Mouse (Mus musculus): ENCODE results near the gene Erc2. TPM values are rescaled to one million over a fixed set of nuclear protein-coding genes. Genes with fewer than 3 reads are reported as not detected.

Gene Erc2
- polyA plus RNA-seq, 1 experiment from 2014 or later: 1.4 TPM

DNA sequence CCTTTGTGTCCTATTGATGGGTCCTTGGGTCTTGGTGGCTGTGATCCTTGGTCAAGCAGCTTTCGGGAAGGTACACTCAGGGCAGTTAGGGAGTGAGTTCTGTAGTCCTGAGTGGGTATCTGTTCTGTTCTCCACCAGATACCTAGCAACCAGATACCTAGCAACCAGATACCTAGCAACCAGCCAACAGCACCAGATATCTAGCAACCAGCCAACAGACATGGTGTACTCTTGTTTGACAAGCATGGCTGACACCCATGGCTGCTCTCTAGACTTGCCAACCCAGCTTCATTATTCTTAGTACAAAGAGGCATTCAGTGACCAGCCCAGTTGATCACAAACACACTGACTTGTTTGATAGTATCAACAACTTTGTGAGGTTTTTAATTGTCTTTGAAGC, 469.1 kb downstream of the Erc2 start:
- WGBS (ENCODE audit: insufficient replicate concordance): 71% methylated on average over 1 of the region's 1 CpGs

DNA sequence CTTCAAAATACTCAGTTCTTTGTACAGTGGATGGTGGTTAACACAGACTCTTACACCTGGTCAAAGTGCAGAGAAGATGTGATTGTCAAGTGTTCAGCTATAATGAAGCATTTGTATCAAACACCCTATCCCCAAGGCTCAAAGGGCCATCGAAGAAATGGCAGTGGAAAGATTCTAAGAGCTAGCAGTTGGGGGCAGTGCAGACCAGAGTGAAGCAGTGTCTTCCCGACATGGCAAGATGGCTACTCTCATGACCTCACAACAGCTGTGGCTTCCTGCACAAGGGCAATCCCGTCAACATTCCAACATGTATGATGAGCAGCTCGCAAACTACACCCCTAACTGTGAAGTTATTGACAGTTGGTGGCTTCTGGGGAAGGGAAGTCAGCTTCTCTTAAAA, 471.0 kb downstream of the Erc2 start:
- H3K36me3 ChIP-seq (ENCODE audit: control insufficient read depth, insufficient read depth): no peaks in the 10 kb centered on the region

More for the DNA sequence above, 469.1 kb downstream of the Erc2 start:
- H3K4me1 ChIP-seq (ENCODE audit: control insufficient read depth, low read depth, low read length): no peaks in the 10 kb centered on the region
- H3K9ac ChIP-seq (ENCODE audit: low read depth, low read length): no peak overlapping the region
- H3K9me3 ChIP-seq (replicated peaks; ENCODE audit: control insufficient read depth, low read length): no peaks in the 10 kb centered on the region; the same call in 1 of the 2 replicates
- no peak overlapping the region for H3K4me2 ChIP-seq (ENCODE audit: low read depth, low read length)
- no peak for ATAC-seq (ENCODE audit: low read depth)
- no peak overlapping the region for H3K4me3 ChIP-seq (ENCODE audit: low read depth, low read length)
- no peaks in the 10 kb centered on the region for H3K36me3 ChIP-seq (ENCODE audit: control insufficient read depth, insufficient read depth)
- no peak overlapping the region for H3K27ac ChIP-seq (ENCODE audit: low read length)
- H3K27me3 ChIP-seq (ENCODE audit: control insufficient read depth, insufficient read depth, low read depth, low read length): no peaks in the 10 kb centered on the region

DNA sequence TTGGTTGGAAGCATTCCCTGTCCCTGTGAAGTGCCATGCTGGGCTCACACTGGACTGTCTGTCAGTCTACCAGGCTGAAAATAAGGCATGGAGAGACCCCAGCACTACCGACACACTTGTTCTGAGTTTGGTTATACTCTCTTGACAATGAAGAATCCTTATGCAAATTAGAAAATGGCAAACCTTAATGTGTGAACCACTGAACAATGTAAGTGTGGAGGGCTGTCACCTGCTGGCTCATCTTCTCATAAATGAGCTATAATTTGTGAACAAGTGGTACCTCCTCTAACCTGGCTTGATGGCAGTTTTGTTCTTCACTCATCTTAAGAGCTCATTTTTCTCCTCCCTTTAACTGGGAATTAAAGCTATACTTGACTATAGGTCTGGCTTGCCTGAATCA, 471.7 kb downstream of the Erc2 start:
- no peaks in the 10 kb centered on the region for H3K4me1 ChIP-seq (ENCODE audit: control insufficient read depth, low read depth, low read length)
- no peak overlapping the region for H3K4me2 ChIP-seq (ENCODE audit: low read depth, low read length)
- no peak for ATAC-seq (ENCODE audit: low read depth)
- no peaks in the 10 kb centered on the region for H3K36me3 ChIP-seq (ENCODE audit: control insufficient read depth, insufficient read depth)
- no peak overlapping the region for H3K4me3 ChIP-seq (ENCODE audit: low read depth, low read length)
- no peak overlapping the region for H3K27ac ChIP-seq (ENCODE audit: low read length)
- H3K27me3 ChIP-seq (ENCODE audit: control insufficient read depth, insufficient read depth, low read depth, low read length): no peaks in the 10 kb centered on the region
- no peak overlapping the region for H3K9ac ChIP-seq (ENCODE audit: low read depth, low read length)
- WGBS (ENCODE audit: insufficient replicate concordance): 71% methylated on average over 1 of the region's 1 CpGs
- no peaks in the 10 kb centered on the region; the same call in 1 of the 2 replicates for H3K9me3 ChIP-seq (replicated peaks; ENCODE audit: control insufficient read depth, low read length)

More for the DNA sequence above, 471.0 kb downstream of the Erc2 start:
- no peak overlapping the region for H3K4me3 ChIP-seq (ENCODE audit: low read depth, low read length)
- no peak overlapping the region for H3K4me2 ChIP-seq (ENCODE audit: low read depth, low read length)
- no peak for ATAC-seq (ENCODE audit: low read depth)
- WGBS (ENCODE audit: insufficient replicate concordance): 47% methylated on average over 4 of the region's 4 CpGs
- no peaks in the 10 kb centered on the region for H3K27me3 ChIP-seq (ENCODE audit: control insufficient read depth, insufficient read depth, low read depth, low read length)
- no peaks in the 10 kb centered on the region; the same call in 1 of the 2 replicates for H3K9me3 ChIP-seq (replicated peaks; ENCODE audit: control insufficient read depth, low read length)
- H3K9ac ChIP-seq (ENCODE audit: low read depth, low read length): no peak overlapping the region
- H3K4me1 ChIP-seq (ENCODE audit: control insufficient read depth, low read depth, low read length): no peaks in the 10 kb centered on the region
- H3K27ac ChIP-seq (ENCODE audit: low read length): no peak overlapping the region

DNA sequence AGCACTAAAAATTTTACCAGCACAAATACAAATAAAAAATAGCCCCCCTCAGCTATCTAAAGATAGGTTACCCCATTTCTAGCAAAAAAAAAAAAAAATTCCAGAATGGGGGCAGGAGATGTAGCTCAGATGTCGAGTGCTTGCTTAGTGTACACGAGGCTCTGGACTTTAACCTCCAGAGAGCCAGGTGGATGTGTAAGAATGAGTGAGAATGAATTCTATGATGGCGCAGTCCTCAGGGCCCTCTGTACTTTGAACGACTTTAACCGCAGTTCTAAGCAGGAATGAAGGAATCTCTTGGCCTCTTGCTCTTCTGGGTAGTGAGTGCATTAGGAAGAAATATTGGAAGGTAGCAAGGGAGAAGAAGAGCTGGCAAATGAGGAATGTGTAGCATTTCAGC, 476.9 kb downstream of the Erc2 start:
- H3K27me3 ChIP-seq (ENCODE audit: control insufficient read depth, insufficient read depth, low read depth, low read length): no peaks in the 10 kb centered on the region
- no peak overlapping the region for H3K9ac ChIP-seq (ENCODE audit: low read depth, low read length)
- H3K27ac ChIP-seq (ENCODE audit: low read length): no peak overlapping the region
- H3K4me1 ChIP-seq (ENCODE audit: control insufficient read depth, low read depth, low read length): no peaks in the 10 kb centered on the region
- ATAC-seq (ENCODE audit: low read depth): no peak
- no peak overlapping the region for H3K4me3 ChIP-seq (ENCODE audit: low read depth, low read length)
- H3K4me2 ChIP-seq (ENCODE audit: low read depth, low read length): no peak overlapping the region
- no peaks in the 10 kb centered on the region for H3K36me3 ChIP-seq (ENCODE audit: control insufficient read depth, insufficient read depth)
- no peaks in the 10 kb centered on the region; the same call in 1 of the 2 replicates for H3K9me3 ChIP-seq (replicated peaks; ENCODE audit: control insufficient read depth, low read length)
- WGBS (ENCODE audit: insufficient replicate concordance): 62% methylated on average over 5 of the region's 5 CpGs

DNA sequence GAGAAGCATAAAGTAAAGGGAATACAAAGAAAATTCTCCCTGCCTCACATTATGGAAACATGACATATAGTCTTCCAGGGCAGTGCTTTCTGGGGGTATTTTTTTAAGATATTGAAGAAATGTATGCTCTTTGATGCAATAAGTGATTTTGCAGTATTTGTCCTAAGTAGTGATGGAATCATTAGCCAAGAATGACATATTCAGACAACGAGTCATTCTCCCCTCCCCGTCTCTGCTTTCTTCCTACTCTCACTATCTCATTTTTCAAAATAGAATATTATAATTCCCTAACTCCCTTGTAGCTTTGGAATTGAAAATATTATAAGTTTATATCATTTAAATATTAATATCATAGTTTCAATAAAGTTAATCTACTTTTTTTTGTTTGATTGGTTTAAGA, 490.9 kb downstream of the Erc2 start:
- Histone ChIP-seq H3K4me3 (ENCODE audit: low read depth, low read length) (no peak overlapping the region), H3K4me2 (ENCODE audit: low read depth, low read length) (no peak overlapping the region), H3K9ac (ENCODE audit: low read depth, low read length) (no peak overlapping the region), H3K9me3 (replicated peaks; ENCODE audit: control insufficient read depth, low read length) (no peaks in the 10 kb centered on the region), H3K36me3 (ENCODE audit: control insufficient read depth, insufficient read depth) (no peaks in the 10 kb centered on the region), H3K4me1 (ENCODE audit: control insufficient read depth, low read depth, low read length) (no peaks in the 10 kb centered on the region), H3K27me3 (ENCODE audit: control insufficient read depth, insufficient read depth, low read depth, low read length) (no peaks in the 10 kb centered on the region), H3K27ac (ENCODE audit: low read length) (no peak overlapping the region)
- 66% methylated on average over 2 of the region's 2 CpGs for WGBS (ENCODE audit: insufficient replicate concordance)
- no peak for ATAC-seq (ENCODE audit: low read depth)

DNA sequence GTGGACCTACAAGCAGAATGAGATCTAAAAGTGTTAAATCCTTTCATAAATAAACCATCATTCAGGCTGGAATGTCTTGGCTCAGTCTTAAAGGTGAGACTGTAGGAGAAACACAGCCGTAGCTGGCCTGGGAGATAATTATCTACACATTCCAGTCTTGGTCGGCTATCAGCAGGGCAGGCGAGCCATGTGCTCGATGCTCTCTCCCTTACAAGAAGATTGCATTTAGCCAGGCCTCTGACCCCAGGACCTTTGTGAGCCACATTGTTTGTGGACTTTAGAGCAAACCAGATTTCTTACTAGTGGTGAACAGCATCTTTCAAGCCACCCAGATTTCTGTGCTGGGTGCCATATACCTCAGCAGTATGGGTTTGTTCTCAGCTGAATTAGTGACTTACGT, 498.6 kb downstream of the Erc2 start:
- no peak overlapping the region for H3K4me3 ChIP-seq (ENCODE audit: low read depth, low read length)
- no peaks in the 10 kb centered on the region for H3K9me3 ChIP-seq (replicated peaks; ENCODE audit: control insufficient read depth, low read length)
- H3K36me3 ChIP-seq (ENCODE audit: control insufficient read depth, insufficient read depth): no peaks in the 10 kb centered on the region

DNA sequence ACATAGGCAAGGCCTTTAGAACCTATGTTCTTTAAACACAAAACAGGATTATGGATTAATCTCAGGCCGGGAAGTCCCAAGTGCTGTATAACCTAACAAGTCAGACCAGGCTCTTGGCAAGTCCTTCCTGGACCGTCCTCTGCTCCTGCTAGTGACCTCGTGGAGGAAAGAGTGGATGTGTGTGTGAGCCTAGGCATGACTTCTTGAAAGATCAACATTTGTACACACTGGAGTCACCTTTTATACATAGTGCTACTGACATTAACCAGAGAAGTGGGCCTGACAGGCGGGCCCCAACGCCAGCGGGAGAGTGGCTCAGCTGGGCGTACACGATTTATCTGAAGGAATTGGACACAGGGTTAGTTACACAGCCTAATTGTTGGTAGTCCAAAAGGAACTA, 504.6 kb downstream of the Erc2 start:
- no peak for ATAC-seq (ENCODE audit: low read depth)
- no peaks in the 10 kb centered on the region for H3K4me1 ChIP-seq (ENCODE audit: control insufficient read depth, low read depth, low read length)
- no peak overlapping the region for H3K27ac ChIP-seq (ENCODE audit: low read length)
- H3K27me3 ChIP-seq (ENCODE audit: control insufficient read depth, insufficient read depth, low read depth, low read length): no peaks in the 10 kb centered on the region
- H3K9me3 ChIP-seq (replicated peaks; ENCODE audit: control insufficient read depth, low read length): no peaks in the 10 kb centered on the region
- H3K4me2 ChIP-seq (ENCODE audit: low read depth, low read length): no peak overlapping the region
- no peak overlapping the region for H3K9ac ChIP-seq (ENCODE audit: low read depth, low read length)
- H3K36me3 ChIP-seq (ENCODE audit: control insufficient read depth, insufficient read depth): no peaks in the 10 kb centered on the region
- H3K4me3 ChIP-seq (ENCODE audit: low read depth, low read length): no peak overlapping the region
- WGBS (ENCODE audit: insufficient replicate concordance): 62% methylated on average over 8 of the region's 8 CpGs

More for the DNA sequence above, 498.6 kb downstream of the Erc2 start:
- 50% methylated on average over 5 of the region's 5 CpGs for WGBS (ENCODE audit: insufficient replicate concordance)
- no peak overlapping the region for H3K4me2 ChIP-seq (ENCODE audit: low read depth, low read length)
- no peaks in the 10 kb centered on the region for H3K27me3 ChIP-seq (ENCODE audit: control insufficient read depth, insufficient read depth, low read depth, low read length)
- H3K4me1 ChIP-seq (ENCODE audit: control insufficient read depth, low read depth, low read length): no peaks in the 10 kb centered on the region
- H3K9ac ChIP-seq (ENCODE audit: low read depth, low read length): no peak overlapping the region
- ATAC-seq (ENCODE audit: low read depth): no peak
- no peak overlapping the region for H3K27ac ChIP-seq (ENCODE audit: low read length)

DNA sequence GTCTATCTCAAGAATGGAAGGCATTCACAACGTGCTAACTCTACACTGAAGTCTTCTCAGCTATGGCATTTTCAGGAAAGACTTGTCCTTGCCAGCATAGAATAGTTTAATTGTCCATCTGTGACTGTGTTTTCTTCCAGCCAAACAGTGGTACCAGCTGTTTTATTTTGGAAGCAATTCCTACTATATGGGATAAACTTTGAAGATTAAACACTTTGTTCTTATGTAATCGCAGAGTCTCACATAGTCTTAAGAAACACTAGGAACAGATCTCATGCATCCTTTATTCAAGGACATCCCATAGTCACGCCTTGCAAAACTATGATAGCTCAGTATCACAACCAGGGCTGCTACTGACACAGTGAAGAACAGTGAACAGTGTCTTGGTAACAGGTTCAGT, 506.8 kb downstream of the Erc2 start:
- WGBS (ENCODE audit: insufficient replicate concordance): 46% methylated on average over 3 of the region's 3 CpGs
- Histone ChIP-seq H3K27ac (ENCODE audit: low read length) (no peak overlapping the region), H3K4me2 (ENCODE audit: low read depth, low read length) (no peak overlapping the region), H3K27me3 (ENCODE audit: control insufficient read depth, insufficient read depth, low read depth, low read length) (no peaks in the 10 kb centered on the region), H3K4me3 (ENCODE audit: low read depth, low read length) (no peak overlapping the region), H3K9me3 (replicated peaks; ENCODE audit: control insufficient read depth, low read length) (no peaks in the 10 kb centered on the region), H3K4me1 (ENCODE audit: control insufficient read depth, low read depth, low read length) (no peaks in the 10 kb centered on the region), H3K36me3 (ENCODE audit: control insufficient read depth, insufficient read depth) (no peaks in the 10 kb centered on the region), H3K9ac (ENCODE audit: low read depth, low read length) (no peak overlapping the region)
- ATAC-seq (ENCODE audit: low read depth): no peak

DNA sequence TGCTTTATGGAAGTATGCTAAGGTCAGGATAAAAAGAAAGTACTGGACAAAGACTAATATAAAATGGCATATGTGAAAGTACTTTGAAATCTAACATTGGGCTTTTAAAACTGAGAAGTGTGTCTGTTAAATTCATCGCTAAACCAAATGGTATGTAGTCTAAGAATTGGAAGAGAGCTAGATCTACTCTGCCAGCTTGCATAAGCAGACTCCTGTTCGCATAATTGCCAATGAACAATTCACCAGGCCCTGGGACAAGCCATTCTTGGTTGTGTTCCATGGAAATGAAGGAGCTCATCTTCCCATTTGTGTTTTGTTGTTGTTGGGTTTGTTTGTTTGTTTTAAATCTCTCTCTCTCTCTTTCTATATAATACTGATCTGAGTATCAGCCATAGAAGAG, 521.8 kb downstream of the Erc2 start:
- ATAC-seq (ENCODE audit: low read depth): no peak
- Histone ChIP-seq H3K4me2 (ENCODE audit: low read depth, low read length) (no peak overlapping the region), H3K9ac (ENCODE audit: low read depth, low read length) (no peak overlapping the region), H3K27ac (ENCODE audit: low read length) (no peak overlapping the region), H3K36me3 (ENCODE audit: control insufficient read depth, insufficient read depth) (no peaks in the 10 kb centered on the region), H3K9me3 (replicated peaks; ENCODE audit: control insufficient read depth, low read length) (no peaks in the 10 kb centered on the region), H3K27me3 (ENCODE audit: control insufficient read depth, insufficient read depth, low read depth, low read length) (no peaks in the 10 kb centered on the region), H3K4me1 (ENCODE audit: control insufficient read depth, low read depth, low read length) (no peaks in the 10 kb centered on the region), H3K4me3 (ENCODE audit: low read depth, low read length) (no peak overlapping the region)
- WGBS (ENCODE audit: insufficient replicate concordance): 59% methylated on average over 2 of the region's 2 CpGs
